Mouse (Mus musculus): ENCODE results near the gene Capn15. TPM values are rescaled to one million over a fixed set of nuclear protein-coding genes. Genes with fewer than 3 reads are reported as not detected.

The Capn15 gene
- polyA plus RNA-seq, 1 experiment, result 7.2 TPM

GRCm38 (mm10) chr17:25919786-25920642 is 65.6 kb downstream of the Capn15 start:
- Histone ChIP-seq H3K27me3 (ENCODE audit: control insufficient read depth, insufficient read depth, insufficient read length) (no peaks in the 10 kb centered on the region), H3K79me2 (ENCODE audit: control insufficient read depth, insufficient read depth) (peaks cover 33% of the 10 kb centered on the region), H3K4me3 (peak overlapping the region; percentile 56), H3ac (ENCODE audit: control insufficient read depth, insufficient read length) (peak overlapping the region; percentile 32), H3K36me3 (ENCODE audit: control insufficient read depth, insufficient read depth) (no peaks in the 10 kb centered on the region), H3K4me2 (ENCODE audit: low read depth) (peak overlapping the region; percentile 79)
- TF ChIP-seq POLR2A (IDR thresholded peaks at IDR 0.05; ENCODE audit: insufficient read length, low read depth) (peak; percentile 64), SRF (IDR thresholded peaks at IDR 0.05; ENCODE audit: control insufficient read depth, insufficient read length, low read depth) (peak; percentile 78), CEBPB (IDR thresholded peaks at IDR 0.05; ENCODE audit: insufficient read depth, poor library complexity, severe bottlenecking) (no peak), MYOG (IDR thresholded peaks at IDR 0.05; ENCODE audit: control insufficient read depth in 1 of 3, insufficient read depth in 1 of 3, insufficient read length in 2 of 3, low read depth in 2 of 3) (no peak), TCF12 (IDR thresholded peaks at IDR 0.05; ENCODE audit: insufficient read depth, poor library complexity, severe bottlenecking) (no peak), POLR2AphosphoS2 (IDR thresholded peaks at IDR 0.05; ENCODE audit: insufficient read length, low read depth) (peak; percentile 80), TCF3 (IDR thresholded peaks at IDR 0.05; ENCODE audit: insufficient read length, low read depth) (no peak)

- Histone ChIP-seq H3K36me3 (ENCODE audit: control insufficient read depth, insufficient read depth) (no peaks in the 10 kb centered on the region), H3K79me2 (ENCODE audit: control insufficient read depth, insufficient read depth) (peaks cover 41% of the 10 kb centered on the region), H3ac (ENCODE audit: control insufficient read depth, insufficient read length) (peak within 1 kb of the TSS; percentile 32), H3K27me3 (ENCODE audit: control insufficient read depth, insufficient read depth, insufficient read length) (no peaks in the 10 kb centered on the region), H3K4me2 (ENCODE audit: low read depth) (peak within 1 kb of the TSS; percentile 79), H3K4me3 (peak within 1 kb of the TSS; percentile 56)
- TF ChIP-seq POLR2AphosphoS2 (IDR thresholded peaks at IDR 0.05; ENCODE audit: insufficient read length, low read depth) (peak; percentile 34), SRF (IDR thresholded peaks at IDR 0.05; ENCODE audit: control insufficient read depth, insufficient read length, low read depth) (no peak), POLR2A (IDR thresholded peaks at IDR 0.05; ENCODE audit: insufficient read length, low read depth) (peak; percentile 59), E2F4 (IDR thresholded peaks at IDR 0.05; ENCODE audit: insufficient read depth) (no peak), MYOD1 (IDR thresholded peaks at IDR 0.05; ENCODE audit: control insufficient read depth in 1 of 3, insufficient read length in 2 of 3, low read depth in 2 of 3) (peak in 1 of 3 experiments; percentile 17), USF1 (IDR thresholded peaks at IDR 0.05; ENCODE audit: low read depth) (no peak), MYOG (IDR thresholded peaks at IDR 0.05; ENCODE audit: control insufficient read depth in 1 of 3, insufficient read depth in 1 of 3, insufficient read length in 2 of 3, low read depth in 2 of 3) (peak in 1 of 3 experiments; percentile 1), TCF3 (IDR thresholded peaks at IDR 0.05; ENCODE audit: insufficient read length, low read depth) (no peak), MAX (IDR thresholded peaks at IDR 0.05; ENCODE audit: low read depth) (no peak)
Measured at GRCm38 (mm10) chr17:25919144-25919785, 66.3 kb downstream of the Capn15 start, which contains the start of gene Rab40c. Gene Rab40c (minus strand): TSS chr17:25919727.

- Histone ChIP-seq H3K79me2 (ENCODE audit: control insufficient read depth, insufficient read depth) (peaks cover 50% of the 10 kb centered on the region), H3K36me3 (ENCODE audit: control insufficient read depth, insufficient read depth) (no peaks in the 10 kb centered on the region), H3ac (ENCODE audit: control insufficient read depth, insufficient read length) (peak overlapping the region; percentile 32), H3K4me3 (peak overlapping the region; percentile 56), H3K4me2 (ENCODE audit: low read depth) (peak overlapping the region; percentile 73), H3K27me3 (ENCODE audit: control insufficient read depth, insufficient read depth, insufficient read length) (no peaks in the 10 kb centered on the region)
- TF ChIP-seq MYOG (IDR thresholded peaks at IDR 0.05; ENCODE audit: control insufficient read depth in 1 of 3, insufficient read depth in 1 of 3, insufficient read length in 2 of 3, low read depth in 2 of 3), result no peak
- TF ChIP-seq USF1 (IDR thresholded peaks at IDR 0.05; ENCODE audit: low read depth), result no peak
- TF ChIP-seq SRF (IDR thresholded peaks at IDR 0.05; ENCODE audit: control insufficient read depth, insufficient read length, low read depth), result no peak
- no peak for TF ChIP-seq TCF12 (IDR thresholded peaks at IDR 0.05; ENCODE audit: insufficient read depth, poor library complexity, severe bottlenecking)
- TF ChIP-seq POLR2AphosphoS2 (IDR thresholded peaks at IDR 0.05; ENCODE audit: insufficient read length, low read depth), result no peak
- no peak for TF ChIP-seq POLR2A (IDR thresholded peaks at IDR 0.05; ENCODE audit: insufficient read length, low read depth)
- TF ChIP-seq MAX (IDR thresholded peaks at IDR 0.05; ENCODE audit: low read depth), result no peak
- no peak for TF ChIP-seq REST (IDR thresholded peaks at IDR 0.05; ENCODE audit: insufficient read depth, insufficient read length)
- no peak for TF ChIP-seq TCF3 (IDR thresholded peaks at IDR 0.05; ENCODE audit: insufficient read length, low read depth)
- TF ChIP-seq CEBPB (IDR thresholded peaks at IDR 0.05; ENCODE audit: insufficient read depth, poor library complexity, severe bottlenecking), result no peak
Measured at GRCm38 (mm10) chr17:25918037-25918750, 67.4 kb downstream of the Capn15 start.

GRCm38 (mm10) chr17:25916931-25917647 is 68.5 kb downstream of the Capn15 start:
- Histone ChIP-seq H3ac (ENCODE audit: control insufficient read depth, insufficient read length) (no peak overlapping the region), H3K79me2 (ENCODE audit: control insufficient read depth, insufficient read depth) (peaks cover 53% of the 10 kb centered on the region), H3K27me3 (ENCODE audit: control insufficient read depth, insufficient read depth, insufficient read length) (no peaks in the 10 kb centered on the region), H3K4me2 (ENCODE audit: low read depth) (peak overlapping the region; percentile 73), H3K36me3 (ENCODE audit: control insufficient read depth, insufficient read depth) (no peaks in the 10 kb centered on the region), H3K4me3 (peak overlapping the region; percentile 56)
- TF ChIP-seq POLR2AphosphoS2 (IDR thresholded peaks at IDR 0.05; ENCODE audit: insufficient read length, low read depth) (no peak), REST (IDR thresholded peaks at IDR 0.05; ENCODE audit: insufficient read depth, insufficient read length) (no peak), MAX (IDR thresholded peaks at IDR 0.05; ENCODE audit: low read depth) (no peak), TCF12 (IDR thresholded peaks at IDR 0.05; ENCODE audit: insufficient read depth, poor library complexity, severe bottlenecking) (peak; percentile 17), MYOD1 (IDR thresholded peaks at IDR 0.05; ENCODE audit: control insufficient read depth in 1 of 3, insufficient read length in 2 of 3, low read depth in 2 of 3) (peak in 2 of 3 experiments; percentile 37 to 64), POLR2A (IDR thresholded peaks at IDR 0.05; ENCODE audit: insufficient read length, low read depth) (no peak), MYOG (IDR thresholded peaks at IDR 0.05; ENCODE audit: control insufficient read depth in 1 of 3, insufficient read depth in 1 of 3, insufficient read length in 2 of 3, low read depth in 2 of 3) (no peak), TCF3 (IDR thresholded peaks at IDR 0.05; ENCODE audit: insufficient read length, low read depth) (no peak), E2F4 (IDR thresholded peaks at IDR 0.05; ENCODE audit: insufficient read depth) (no peak), USF1 (IDR thresholded peaks at IDR 0.05; ENCODE audit: low read depth) (no peak), SRF (IDR thresholded peaks at IDR 0.05; ENCODE audit: control insufficient read depth, insufficient read length, low read depth) (no peak), CEBPB (IDR thresholded peaks at IDR 0.05; ENCODE audit: insufficient read depth, poor library complexity, severe bottlenecking) (no peak)

All from myocyte (in vitro differentiated cells).